ENCODE assay signal across 11 mouse cellular contexts in genomic region chr2:61513787-61514444, GRCm38 (mm10).
DNase-seq lines count a peak whose midpoint lies in the region; ATAC-seq lines count a peak whose summit lies in the region.
"Had no signal": no experiment of that assay in that cellular context is flagged by ENCODE, and none has a peak within 500 bp of the region (broad histone marks: within the 10 kb centered on the region; RNA-seq: fewer than 3 reads in every experiment).

No protein-coding gene starts in this region.

- ATAC-seq in activated CD4-positive, CD25-positive, alpha-beta regulatory T cell, adult 4 months = peak; percentile 98
- ATAC-seq in liver, embryonic 12.5 days = peak; percentile 91
- no peak for ATAC-seq in kidney, embryonic 14.5 days (ENCODE audit: low FRiP score, low TSS enrichment)
- no peak for ATAC-seq in midbrain, embryonic 16.5 days
- ATAC-seq: hindbrain, postnatal 0 days had no signal

- DNase-seq in 416B (ENCODE audit: low read depth) = peak; percentile 80
- peak; percentile 10 for DNase-seq in skeletal muscle tissue, adult 2 months (ENCODE audit: low read depth, low spot score)
- DNase-seq in layer of hippocampus, adult 9-11 months = no peak
- DNase-seq in gastrocnemius, adult 8-10 months (ENCODE audit: low spot score in 2 of 2) = no peak
- DNase-seq: gastrocnemius, postnatal 36 days had no signal

- H3K36me3 ChIP-seq in liver, embryonic 12.5 days = no peaks in the 10 kb centered on the region
- H3K36me3 ChIP-seq in kidney, embryonic 14.5 days (ENCODE audit: control insufficient read depth, insufficient read depth, low read length) = no peaks in the 10 kb centered on the region
- no peaks in the 10 kb centered on the region for H3K36me3 ChIP-seq in midbrain, embryonic 16.5 days (ENCODE audit: control insufficient read depth, insufficient read depth, low read length)
- H3K36me3 ChIP-seq: neural tube, embryonic 13.5 days had no signal

- H3K9ac ChIP-seq in liver, embryonic 12.5 days = peak overlapping the region; percentile 34; the same call in 1 of the 2 replicates
- H3K9ac ChIP-seq in kidney, embryonic 14.5 days (ENCODE audit: low read depth, low read length) = no peak overlapping the region
- no peak overlapping the region for H3K9ac ChIP-seq in midbrain, embryonic 16.5 days (ENCODE audit: low read depth, low read length)
- H3K9ac ChIP-seq: neural tube, embryonic 13.5 days had no signal

- peaks cover 39% of the 10 kb centered on the region for H3K4me1 ChIP-seq in liver, embryonic 12.5 days
- no peaks in the 10 kb centered on the region for H3K4me1 ChIP-seq in kidney, embryonic 14.5 days (ENCODE audit: control insufficient read depth, insufficient read depth, low read length)
- H3K4me1 ChIP-seq in midbrain, embryonic 16.5 days (ENCODE audit: control insufficient read depth, insufficient read depth, low read length) = 0 out of 2 replicates have a peak, but pooled peaks cover 2% of the 10 kb centered on the region
- H3K4me1 ChIP-seq: neural tube, embryonic 13.5 days had no signal

- peak overlapping the region; percentile 88 for H3K27ac ChIP-seq in liver, embryonic 12.5 days
- H3K27ac ChIP-seq in kidney, embryonic 14.5 days (ENCODE audit: low read depth, low read length) = no peak overlapping the region
- no peak overlapping the region for H3K27ac ChIP-seq in midbrain, embryonic 16.5 days (ENCODE audit: low read length)
- H3K27ac ChIP-seq: hindbrain, postnatal 0 days; neural tube, embryonic 13.5 days had no signal

- 0 out of 2 replicates have a peak overlapping the region, but pooled peaks have one; percentile 3 for H3K4me3 ChIP-seq in liver, embryonic 12.5 days
- H3K4me3 ChIP-seq in kidney, embryonic 14.5 days (ENCODE audit: low read length) = no peak overlapping the region
- no peak overlapping the region for H3K4me3 ChIP-seq in midbrain, embryonic 16.5 days (ENCODE audit: low read depth, low read length)
- H3K4me3 ChIP-seq: neural tube, embryonic 13.5 days had no signal

- H3K4me2 ChIP-seq in liver, embryonic 12.5 days = peak overlapping the region; percentile 60
- H3K4me2 ChIP-seq in kidney, embryonic 14.5 days (replicated peaks; ENCODE audit: low read depth, low read length) = no peak overlapping the region
- no peak overlapping the region for H3K4me2 ChIP-seq in midbrain, embryonic 16.5 days (ENCODE audit: low read length)
- H3K4me2 ChIP-seq: neural tube, embryonic 13.5 days had no signal

- H3K9me3 ChIP-seq in liver, embryonic 12.5 days (replicated peaks) = no peaks in the 10 kb centered on the region
- H3K9me3 ChIP-seq in kidney, embryonic 14.5 days (ENCODE audit: control insufficient read depth, low read length) = no peaks in the 10 kb centered on the region
- H3K9me3 ChIP-seq in midbrain, embryonic 16.5 days (replicated peaks; ENCODE audit: control insufficient read depth, low read length, poor library complexity, severe bottlenecking) = no peaks in the 10 kb centered on the region; the same call in 1 of the 2 replicates

- H3K27me3 ChIP-seq in liver, embryonic 12.5 days (replicated peaks) = no peaks in the 10 kb centered on the region
- H3K27me3 ChIP-seq in kidney, embryonic 14.5 days (ENCODE audit: control insufficient read depth, insufficient read depth, low read length) = no peaks in the 10 kb centered on the region
- no peaks in the 10 kb centered on the region for H3K27me3 ChIP-seq in midbrain, embryonic 16.5 days (ENCODE audit: control insufficient read depth, insufficient read depth, low read depth, low read length)
- H3K27me3 ChIP-seq: neural tube, embryonic 13.5 days had no signal

- 20% methylated on average over 12 of the region's 12 CpGs for WGBS in liver, embryonic 12.5 days (ENCODE audit: insufficient replicate concordance)
- WGBS in kidney, embryonic 14.5 days = 76% methylated on average over 12 of the region's 12 CpGs
- 83% methylated on average over 12 of the region's 12 CpGs for WGBS in midbrain, embryonic 16.5 days

Comparison
In these comparisons a context has a peak if more than half of its experiments do, and no peak if none do; other contexts are left out.
1. DNase-seq: peak in 416B (single experiment) and skeletal muscle tissue, adult 2 months (single experiment); none in layer of hippocampus, adult 9-11 months (single experiment) and gastrocnemius, adult 8-10 months (0 of 2).
2. ATAC-seq: peak in activated CD4-positive, CD25-positive, alpha-beta regulatory T cell, adult 4 months (single experiment) and liver, embryonic 12.5 days (single experiment); none in kidney, embryonic 14.5 days (single experiment) and midbrain, embryonic 16.5 days (single experiment).